Mouse (Mus musculus) heart, embryonic 12.5 days (tissue): ENCODE measurements around the gene Slc50a1. TPM values are rescaled to one million over a fixed set of nuclear protein-coding genes. Genes with fewer than 3 reads are reported as not detected.

Experiments used
- ATAC-seq: fragments of 200-750 bp; cut with Nextera tagmentation; 2 replicates; pipeline ENCODE4 v1.8.0; 2017; ENCODE audit warnings: moderate TSS enrichment, moderate library complexity; ENCODE audit not compliant: insufficient number of reproducible peaks, low FRiP score
- H3K27ac ChIP-seq: fragments of 300-500 bp; sonication (generic); 2 replicates; pipeline ENCODE4 v1.5.1; 2016; ENCODE audit warnings: mild to moderate bottlenecking, moderate library complexity; ENCODE audit not compliant: poor library complexity, severe bottlenecking
- H3K27me3 ChIP-seq: fragments of 300-500 bp; sonication (generic); replicated peaks from 2 replicates; pipeline ENCODE4 v1.6.1; 2016; ENCODE audit warnings: mild to moderate bottlenecking, moderate library complexity
- H3K36me3 ChIP-seq: fragments of 300-500 bp; sonication (generic); 2 replicates; pipeline ENCODE4 v1.6.1; 2016; ENCODE audit warnings: mild to moderate bottlenecking, moderate library complexity
- H3K4me1 ChIP-seq: fragments of 300-500 bp; sonication (generic); replicated peaks from 2 replicates; pipeline ENCODE4 v1.6.1; 2016; ENCODE audit warnings: mild to moderate bottlenecking
- H3K4me2 ChIP-seq: fragments of 300-500 bp; sonication (generic); 2 replicates; pipeline ENCODE4 v1.6.1; 2016; ENCODE audit warnings: mild to moderate bottlenecking, moderate library complexity
- H3K4me3 ChIP-seq: fragments of 300-500 bp; sonication (generic); 2 replicates; pipeline ENCODE4 v1.5.1; 2016; ENCODE audit warnings: mild to moderate bottlenecking
- H3K9ac ChIP-seq: fragments of 300-500 bp; sonication (generic); 2 replicates; pipeline ENCODE4 v1.6.1; 2016; ENCODE audit warnings: mild to moderate bottlenecking, moderate library complexity
- H3K9me3 ChIP-seq: fragments of 300-500 bp; sonication (generic); replicated peaks from 2 replicates; pipeline ENCODE4 v1.6.1; 2016; ENCODE audit warnings: mild to moderate bottlenecking, moderate library complexity
- WGBS: fragments of 180-500 bp; shearing (Covaris S2); methylation state at CpG from one replicate; pipeline ENCODE4 v1.1.7; 2016; 5-methylcytosine and 5-hydroxymethylcytosine counted together
- polyA plus RNA-seq: library from polyadenylated mRNA; unstranded; fragments of >200 nt; fragmentation: Nextera tagmentation; extraction: Ambion mirVana; gene quantifications from 2 replicates; pipeline ENCODE4 v1.2.1, GENCODE M21; 2016

Slc50a1 gene
- polyA plus RNA-seq, 1 experiment from 2014 or later, result 42.9 TPM

DNA sequence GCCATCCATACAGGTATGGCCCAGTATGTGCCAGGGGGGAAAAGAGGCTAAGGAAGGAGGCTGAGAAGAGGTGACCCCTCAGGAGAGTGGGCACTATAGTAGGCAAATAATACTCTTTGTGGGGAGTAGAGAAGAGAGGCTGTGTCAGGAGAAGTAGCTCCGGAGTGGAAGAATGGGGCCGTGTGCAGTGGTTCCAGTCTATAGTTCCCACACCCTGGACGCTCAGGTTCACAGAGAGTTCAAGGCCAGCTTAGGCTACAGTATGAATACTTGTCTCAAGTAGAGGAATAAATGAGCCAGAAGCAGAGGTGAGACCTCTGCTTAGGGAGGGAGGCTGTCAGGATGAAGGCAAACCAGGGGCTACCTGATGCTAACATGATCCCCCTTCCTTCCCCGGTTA lies 41.1 kb downstream of the Slc50a1 start:
- H3K4me1 ChIP-seq, result peaks cover 35% of the 10 kb centered on the region
- peaks cover 59% of the 10 kb centered on the region for H3K27me3 ChIP-seq
- no peaks in the 10 kb centered on the region for H3K36me3 ChIP-seq
- H3K27ac ChIP-seq, result no peak overlapping the region
- H3K9me3 ChIP-seq, result no peaks in the 10 kb centered on the region
- no peak overlapping the region for H3K9ac ChIP-seq
- ATAC-seq, result no peak
- H3K4me3 ChIP-seq, result no peak overlapping the region
- no peak overlapping the region for H3K4me2 ChIP-seq
- WGBS, result 65% methylated on average over 4 of the region's 4 CpGs

DNA sequence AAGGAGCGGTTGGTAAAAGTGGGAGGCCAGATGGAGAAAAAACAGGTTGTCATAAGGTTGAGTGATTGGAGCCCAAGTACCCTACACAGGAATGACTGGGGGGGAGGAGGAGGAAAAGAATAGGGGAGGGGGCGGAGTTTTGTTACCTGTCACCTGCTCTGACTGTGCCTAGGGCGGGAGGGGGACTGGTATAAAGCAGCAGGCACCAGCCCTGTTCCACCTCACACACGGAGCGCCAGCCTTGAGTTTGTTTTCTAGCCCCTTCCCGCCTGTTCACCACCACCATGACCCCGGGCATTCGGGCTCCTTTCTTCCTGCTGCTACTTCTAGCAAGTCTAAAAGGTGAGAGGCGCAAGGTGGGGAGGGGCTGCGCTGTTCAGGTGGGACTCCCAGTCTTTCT lies 41.5 kb downstream of the Slc50a1 start, which contains the start of gene Muc1:
Muc1 (plus strand) TSS at position 222 of the 400 bp plus-strand sequence.
- Histone ChIP-seq H3K4me3 (peak within 1 kb of the TSS; percentile 54), H3K27me3 (peaks cover 59% of the 10 kb centered on the region), H3K9ac (peak within 1 kb of the TSS; percentile 53), H3K9me3 (no peaks in the 10 kb centered on the region), H3K36me3 (no peaks in the 10 kb centered on the region), H3K27ac (no peak within 1 kb of the TSS), H3K4me1 (peaks cover 34% of the 10 kb centered on the region), H3K4me2 (peak within 1 kb of the TSS; percentile 85)
- no peak for ATAC-seq
- 31% methylated on average over 10 of the region's 10 CpGs for WGBS

DNA sequence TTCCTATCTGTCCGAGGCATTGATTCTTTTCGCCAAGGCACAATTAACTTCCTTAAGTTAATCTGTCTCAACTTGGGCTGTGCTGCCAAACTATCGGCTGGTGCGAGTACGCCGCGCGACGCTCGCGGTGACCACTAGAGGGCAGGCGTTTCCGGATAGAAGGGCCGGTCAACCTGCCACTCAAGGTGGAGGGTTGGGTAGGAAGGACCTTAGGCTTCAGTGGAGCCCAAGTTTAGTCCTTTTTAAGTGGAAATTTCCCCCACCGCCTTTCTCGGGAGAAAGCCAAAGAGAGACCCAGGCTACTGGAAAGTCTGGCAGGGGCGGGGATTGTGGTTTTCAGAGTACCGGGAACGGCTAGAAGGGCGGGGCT lies 42.2 kb downstream of the Slc50a1 start:
- Histone ChIP-seq H3K4me2 (peak overlapping the region; percentile 85), H3K4me1 (peaks cover 27% of the 10 kb centered on the region), H3K9me3 (no peaks in the 10 kb centered on the region), H3K36me3 (no peaks in the 10 kb centered on the region), H3K27ac (no peak overlapping the region), H3K9ac (peak overlapping the region; percentile 53), H3K4me3 (peak overlapping the region; percentile 54), H3K27me3 (peaks cover 59% of the 10 kb centered on the region)
- peak; percentile 64 for ATAC-seq
- under 1% methylated on average over 20 of the region's 20 CpGs for WGBS

DNA sequence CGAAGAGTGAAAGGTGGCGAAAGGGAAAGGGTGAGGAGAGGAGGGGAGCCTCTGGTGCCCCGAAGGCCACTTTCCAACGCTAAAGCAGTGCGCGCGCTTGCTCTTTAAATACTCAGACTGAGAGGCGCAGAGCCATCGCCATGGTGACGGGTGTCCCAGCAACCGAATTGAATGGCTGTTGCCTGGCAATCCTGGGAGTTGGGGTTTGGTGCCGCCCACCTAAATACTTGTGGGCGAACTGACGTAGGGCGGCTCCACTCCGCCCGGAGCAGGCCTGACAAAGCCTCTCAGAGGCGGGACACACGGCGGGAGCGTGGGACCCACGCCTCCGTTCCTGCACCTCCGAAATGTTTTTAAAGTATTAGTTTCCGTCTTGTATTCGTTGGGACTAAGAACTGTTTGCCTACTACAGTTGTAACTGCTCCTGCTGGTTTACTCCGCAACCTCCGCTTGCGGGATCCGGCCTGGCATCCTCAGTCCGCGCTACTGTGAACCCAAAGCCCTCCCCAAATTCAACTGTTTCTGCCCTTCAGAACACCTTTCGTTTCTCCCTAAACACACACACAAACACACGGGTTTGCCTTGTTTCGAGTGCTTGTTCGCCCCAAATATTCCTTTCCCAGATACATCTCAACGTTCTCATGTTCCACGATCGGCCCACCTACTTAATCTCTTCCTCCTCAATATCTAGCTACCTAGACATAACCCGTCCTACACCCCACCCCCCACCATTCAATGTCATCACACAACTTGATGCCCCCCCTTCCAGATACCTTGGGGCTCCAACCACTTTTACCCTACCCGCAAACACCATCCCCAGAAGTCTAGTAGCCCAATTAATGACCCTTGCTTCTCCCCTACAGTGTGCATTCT lies 42.8 kb downstream of the Slc50a1 start:
- ATAC-seq, result peak; percentile 71
- Histone ChIP-seq H3K4me3 (peak overlapping the region; percentile 54), H3K9me3 (no peaks in the 10 kb centered on the region), H3K9ac (peak overlapping the region; percentile 62), H3K27ac (no peak overlapping the region), H3K4me2 (peak overlapping the region; percentile 85), H3K4me1 (peaks cover 24% of the 10 kb centered on the region), H3K36me3 (0 out of 2 replicates have a peak, but pooled peaks cover 6% of the 10 kb centered on the region), H3K27me3 (peaks cover 59% of the 10 kb centered on the region)
- 3% methylated on average over 41 of the region's 41 CpGs for WGBS

DNA sequence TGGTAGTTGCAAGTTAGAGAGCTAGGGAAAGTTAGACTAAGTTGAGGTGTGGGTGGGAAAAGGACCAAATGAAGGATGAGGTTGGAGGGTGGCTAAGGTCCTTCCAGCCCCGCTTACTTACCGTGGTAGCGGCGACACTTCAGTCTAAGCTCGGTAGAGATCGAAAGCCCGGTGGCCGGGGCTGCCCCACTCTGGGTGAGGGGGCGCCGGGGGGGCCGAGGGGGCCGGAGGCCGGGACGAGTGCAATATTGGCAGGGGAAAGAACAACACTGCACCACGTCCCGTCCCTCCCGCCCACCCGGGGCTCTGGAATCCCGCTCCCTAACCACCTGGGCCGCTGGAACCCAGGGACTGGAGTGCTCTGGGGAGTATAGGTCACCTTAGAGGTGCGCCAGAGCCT lies 43.5 kb downstream of the Slc50a1 start, which contains the start of gene Mtx1:
Mtx1 (minus strand) TSS at position 189 of the 400 bp plus-strand sequence.
- Histone ChIP-seq H3K4me2 (peak within 1 kb of the TSS; percentile 85), H3K4me3 (peak within 1 kb of the TSS; percentile 54), H3K9me3 (no peaks in the 10 kb centered on the region), H3K27me3 (peaks cover 54% of the 10 kb centered on the region), H3K36me3 (0 out of 2 replicates have a peak, but pooled peaks cover 6% of the 10 kb centered on the region), H3K4me1 (peaks cover 24% of the 10 kb centered on the region), H3K9ac (peak within 1 kb of the TSS; percentile 62), H3K27ac (no peak within 1 kb of the TSS)
- 4% methylated on average over 21 of the region's 21 CpGs for WGBS
- no peak for ATAC-seq

DNA sequence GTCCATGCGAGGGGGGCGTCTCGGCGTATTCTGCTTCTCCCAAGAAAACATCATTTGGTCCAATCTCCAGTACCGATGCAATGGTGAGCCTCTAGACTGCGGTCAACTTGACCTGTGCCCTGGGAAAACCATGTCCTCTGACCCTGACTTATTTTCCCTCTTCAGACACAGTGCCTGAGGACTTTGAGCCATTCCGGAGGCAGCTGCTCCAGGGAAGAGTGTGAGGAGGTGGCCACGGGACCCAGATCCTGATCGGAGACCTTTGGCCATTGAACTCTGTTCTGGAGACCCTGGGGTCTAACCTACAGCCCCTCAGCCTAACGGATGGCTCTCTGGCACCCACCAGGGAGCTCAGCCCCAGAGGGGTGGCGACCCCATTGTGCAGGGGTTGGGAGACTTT lies 44.0 kb downstream of the Slc50a1 start:
- Histone ChIP-seq H3K9ac (peak overlapping the region; percentile 62; the same call in 1 of the 2 replicates), H3K4me3 (peak overlapping the region; percentile 54; the same call in 1 of the 2 replicates), H3K4me1 (peaks cover 24% of the 10 kb centered on the region), H3K27ac (no peak overlapping the region), H3K9me3 (no peaks in the 10 kb centered on the region), H3K36me3 (0 out of 2 replicates have a peak, but pooled peaks cover 6% of the 10 kb centered on the region), H3K27me3 (peaks cover 48% of the 10 kb centered on the region), H3K4me2 (peak overlapping the region; percentile 85; the same call in 1 of the 2 replicates)
- ATAC-seq, result no peak
- 48% methylated on average over 11 of the region's 11 CpGs for WGBS

DNA sequence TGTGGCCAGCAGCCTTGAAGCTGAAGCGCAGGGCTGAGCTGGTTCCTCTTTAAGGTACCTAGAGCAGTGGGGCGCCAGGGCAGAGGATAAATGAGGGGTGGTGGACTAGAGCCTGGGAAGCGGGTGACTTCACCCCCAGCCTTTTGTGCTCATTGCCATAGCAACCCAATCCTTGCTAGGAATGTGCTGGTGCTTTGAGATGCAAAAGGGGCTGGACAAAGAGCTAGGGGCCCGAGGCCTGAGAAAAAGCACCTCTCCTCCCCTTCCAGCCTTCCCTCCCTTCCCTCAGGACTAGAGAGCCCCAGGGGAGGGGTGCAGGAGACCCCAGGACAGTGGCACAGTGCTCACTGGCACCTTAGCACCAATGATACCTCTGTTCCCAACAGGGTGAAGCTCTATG lies 44.5 kb downstream of the Slc50a1 start:
- Histone ChIP-seq H3K36me3 (0 out of 2 replicates have a peak, but pooled peaks cover 6% of the 10 kb centered on the region), H3K9me3 (no peaks in the 10 kb centered on the region), H3K27ac (no peak overlapping the region), H3K9ac (no peak overlapping the region), H3K4me3 (no peak overlapping the region), H3K27me3 (peaks cover 44% of the 10 kb centered on the region), H3K4me1 (peaks cover 24% of the 10 kb centered on the region), H3K4me2 (no peak overlapping the region)
- no peak for ATAC-seq
- WGBS, result 62% methylated on average over 4 of the region's 4 CpGs

DNA sequence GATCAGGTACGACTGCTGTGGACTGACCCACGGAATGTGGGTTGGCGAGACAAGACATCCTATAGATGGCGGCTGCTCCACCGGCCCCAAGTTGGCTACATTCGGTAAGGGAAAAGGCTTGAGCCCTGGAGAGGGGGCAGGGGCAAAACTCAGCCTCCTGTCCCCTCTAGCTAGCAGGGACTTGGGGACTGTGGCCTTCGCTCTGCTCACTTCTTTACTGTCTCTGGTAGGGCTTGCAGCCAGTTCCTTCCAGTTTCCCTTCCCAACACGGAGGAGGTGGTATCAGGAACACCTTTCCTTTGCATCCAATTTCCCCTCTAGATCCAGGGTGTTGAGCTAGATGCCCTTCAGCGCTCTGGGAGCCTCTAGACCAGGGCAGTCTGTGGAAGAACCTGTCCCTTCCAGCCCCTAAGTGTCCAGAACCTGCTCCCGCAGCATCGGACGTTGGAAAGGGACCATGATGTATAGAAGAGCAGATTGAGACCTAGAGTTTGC lies 45.0 kb downstream of the Slc50a1 start:
- ATAC-seq, result no peak
- H3K4me3 ChIP-seq, result no peak overlapping the region
- H3K9me3 ChIP-seq, result no peaks in the 10 kb centered on the region
- H3K4me2 ChIP-seq, result no peak overlapping the region
- no peak overlapping the region for H3K9ac ChIP-seq
- peaks cover 24% of the 10 kb centered on the region for H3K4me1 ChIP-seq
- peaks cover 38% of the 10 kb centered on the region for H3K27me3 ChIP-seq
- H3K36me3 ChIP-seq, result 0 out of 2 replicates have a peak, but pooled peaks cover 6% of the 10 kb centered on the region
- H3K27ac ChIP-seq, result no peak overlapping the region
- 63% methylated on average over 12 of the region's 12 CpGs for WGBS

DNA sequence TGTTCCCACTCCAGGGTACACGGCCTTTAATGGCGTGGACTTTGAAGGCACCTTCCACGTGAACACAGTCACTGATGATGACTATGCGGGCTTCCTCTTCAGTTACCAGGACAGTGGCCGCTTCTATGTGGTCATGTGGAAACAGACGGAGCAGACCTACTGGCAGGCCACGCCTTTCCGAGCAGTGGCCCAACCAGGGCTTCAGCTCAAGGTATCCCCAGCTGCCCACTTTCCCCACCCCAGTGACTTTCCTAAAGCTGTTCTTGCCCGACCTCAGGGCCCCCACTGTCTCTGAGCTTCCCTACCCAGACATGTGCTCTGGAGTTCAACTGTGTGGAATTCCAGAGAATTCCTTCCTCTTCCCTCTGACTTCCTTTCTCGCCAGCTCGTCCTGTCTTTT lies 45.6 kb downstream of the Slc50a1 start:
- no peak overlapping the region for H3K4me2 ChIP-seq
- H3K36me3 ChIP-seq, result 0 out of 2 replicates have a peak, but pooled peaks cover 6% of the 10 kb centered on the region
- 72% methylated on average over 11 of the region's 11 CpGs for WGBS
- H3K9me3 ChIP-seq, result no peaks in the 10 kb centered on the region
- H3K27me3 ChIP-seq, result peaks cover 33% of the 10 kb centered on the region
- no peak overlapping the region for H3K4me3 ChIP-seq
- peaks cover 26% of the 10 kb centered on the region for H3K4me1 ChIP-seq
- no peak for ATAC-seq
- H3K27ac ChIP-seq, result no peak overlapping the region
- H3K9ac ChIP-seq, result no peak overlapping the region

DNA sequence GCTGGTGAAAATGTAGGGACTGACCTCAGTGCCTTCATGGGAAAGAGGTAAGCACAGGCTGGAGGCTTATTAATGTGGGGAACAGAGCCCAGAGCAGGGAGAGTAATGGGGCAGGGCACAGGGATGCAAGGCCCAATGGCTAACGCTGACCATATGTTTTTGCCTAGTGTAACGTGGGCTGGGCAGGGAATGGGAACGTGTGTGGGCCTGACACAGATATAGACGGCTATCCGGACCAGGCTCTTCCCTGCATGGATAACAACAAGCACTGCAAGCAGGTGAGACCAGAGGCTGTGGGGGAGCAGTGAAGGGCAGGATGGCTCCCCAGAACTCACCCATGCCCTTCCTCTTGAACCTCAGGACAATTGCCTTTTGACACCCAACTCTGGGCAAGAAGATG lies 49.2 kb downstream of the Slc50a1 start:
- H3K4me3 ChIP-seq, result no peak overlapping the region
- H3K27me3 ChIP-seq, result peaks cover 19% of the 10 kb centered on the region
- H3K9ac ChIP-seq, result no peak overlapping the region
- peaks cover 15% of the 10 kb centered on the region for H3K4me1 ChIP-seq
- H3K27ac ChIP-seq, result no peak overlapping the region
- no peaks in the 10 kb centered on the region for H3K9me3 ChIP-seq
- H3K4me2 ChIP-seq, result no peak overlapping the region
- WGBS, result 87% methylated on average over 5 of the region's 5 CpGs
- no peak for ATAC-seq
- H3K36me3 ChIP-seq, result 0 out of 2 replicates have a peak, but pooled peaks cover 6% of the 10 kb centered on the region

DNA sequence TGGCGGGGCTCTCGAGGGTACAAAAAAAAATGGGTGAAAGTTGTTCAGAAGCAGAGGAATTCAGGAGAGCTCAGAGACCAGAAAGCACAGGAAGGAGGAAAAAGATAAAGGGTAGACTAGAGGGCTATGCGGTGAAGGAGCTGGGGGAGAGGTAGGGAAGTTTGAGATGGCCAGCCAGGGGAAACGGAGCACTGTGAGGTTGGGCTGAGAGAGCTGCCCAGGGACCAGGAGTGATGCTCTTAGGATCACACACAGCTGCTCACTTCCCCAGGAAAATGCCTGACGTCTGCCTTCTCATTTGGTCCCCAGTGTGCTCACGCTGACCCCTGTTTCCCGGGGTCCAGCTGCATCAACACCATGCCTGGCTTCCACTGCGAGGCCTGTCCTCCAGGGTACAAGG lies 50.8 kb downstream of the Slc50a1 start:
- H3K4me2 ChIP-seq, result no peak overlapping the region
- 0 out of 2 replicates have a peak, but pooled peaks cover 3% of the 10 kb centered on the region for H3K27me3 ChIP-seq
- ATAC-seq, result no peak
- peak overlapping the region; percentile 16; the same call in 1 of the 2 replicates for H3K9ac ChIP-seq
- H3K4me3 ChIP-seq, result no peak overlapping the region
- H3K9me3 ChIP-seq, result no peaks in the 10 kb centered on the region
- 0 out of 2 replicates have a peak, but pooled peaks cover 6% of the 10 kb centered on the region for H3K36me3 ChIP-seq
- H3K4me1 ChIP-seq, result peaks cover 25% of the 10 kb centered on the region
- H3K27ac ChIP-seq, result peak overlapping the region; percentile 22; the same call in 1 of the 2 replicates
- WGBS, result 18% methylated on average over 8 of the region's 8 CpGs
